Mouse (Mus musculus) ES-Bruce4 (cell line): ENCODE measurements at regions not wholly inside any gene's neighbourhood (a gene's known extent, or its start where the extent isn't known, plus 50 kb on each side); places are given as distances from the start of the nearest gene placed in this dataset.

Experiments used
- CTCF ChIP-seq: IDR thresholded peaks from one replicate; pipeline ENCODE4 v1.8.1; 2011; ENCODE audit warnings: low read depth, low read length
- POLR2A ChIP-seq: IDR thresholded peaks from one replicate; pipeline ENCODE4 v1.8.1; 2011; ENCODE audit warnings: low read length; ENCODE audit not compliant: insufficient read depth

GRCm38 (mm10) chr17:52084455-52084854 lies 251.4 kb upstream of the Satb1 start:
- no peak for TF ChIP-seq POLR2A
- no peak for TF ChIP-seq CTCF
